26 mouse cellular contexts compared by ENCODE assay signal in genomic region chr4:57135431-57135830, GRCm38 (mm10). TPM values are rescaled to one million over a fixed set of nuclear protein-coding genes. Genes with fewer than 3 reads are reported as not detected.
DNase-seq lines count a peak whose midpoint lies in the region; ATAC-seq and TF ChIP-seq lines count a peak whose summit lies in the region.
"Had no signal": no experiment of that assay in that cellular context is flagged by ENCODE, and none has a peak within 500 bp of the region (broad histone marks: within the 10 kb centered on the region; RNA-seq: fewer than 3 reads in every experiment).

No protein-coding gene starts in this region.

- H3K4me3 ChIP-seq in intestine, embryonic 15.5 days (replicated peaks) = no peak overlapping the region
- H3K4me3 ChIP-seq in intestine, postnatal 0 days (ENCODE audit: low read depth, low read length) = no peak overlapping the region
- H3K4me3 ChIP-seq in small intestine, adult 2 months (ENCODE audit: low read depth, low read length) = no peak overlapping the region
- H3K4me3 ChIP-seq: embryonic facial prominence, embryonic 10.5 days; embryonic facial prominence, embryonic 13.5 days; erythroblast, embryonic 14.5 days; forebrain, embryonic 12.5 days; forebrain, embryonic 15.5 days; heart, adult 2 months; heart, embryonic 10.5 days; heart, embryonic 13.5 days had no signal

- no peaks in the 10 kb centered on the region for H3K9me3 ChIP-seq in intestine, embryonic 15.5 days
- H3K9me3 ChIP-seq in intestine, postnatal 0 days (ENCODE audit: control insufficient read depth) = no peaks in the 10 kb centered on the region
- H3K9me3 ChIP-seq: embryonic facial prominence, embryonic 10.5 days; embryonic facial prominence, embryonic 13.5 days; forebrain, embryonic 12.5 days; forebrain, embryonic 15.5 days; heart, embryonic 10.5 days; heart, embryonic 13.5 days had no signal

- H3K9ac ChIP-seq in intestine, embryonic 15.5 days = no peak overlapping the region
- H3K9ac ChIP-seq in intestine, postnatal 0 days (ENCODE audit: low read depth, low read length) = no peak overlapping the region
- H3K9ac ChIP-seq: embryonic facial prominence, embryonic 13.5 days; forebrain, embryonic 12.5 days; forebrain, embryonic 15.5 days; heart, embryonic 13.5 days; hindbrain, embryonic 14.5 days had no signal

- WGBS in intestine, embryonic 15.5 days = 78% methylated on average over 1 of the region's 1 CpGs
- WGBS in intestine, postnatal 0 days = 57% methylated on average over 1 of the region's 1 CpGs
- WGBS in small intestine, adult 2 months = 29% methylated on average over 1 of the region's 1 CpGs

- H3K4me2 ChIP-seq in intestine, embryonic 15.5 days (replicated peaks) = no peak overlapping the region
- no peak overlapping the region; the same call in 1 of the 2 replicates for H3K4me2 ChIP-seq in intestine, postnatal 0 days (replicated peaks; ENCODE audit: low read depth)
- H3K4me2 ChIP-seq: embryonic facial prominence, embryonic 13.5 days; forebrain, embryonic 12.5 days; forebrain, embryonic 15.5 days; heart, embryonic 13.5 days; hindbrain, embryonic 14.5 days had no signal

- no peak for TF ChIP-seq CTCF in intestine, postnatal 0 days (IDR thresholded peaks at IDR 0.05; ENCODE audit: low read depth)
- TF ChIP-seq CTCF in small intestine, adult 2 months (IDR thresholded peaks at IDR 0.05; ENCODE audit: extremely low read depth, insufficient read length, insufficient replicate concordance, low read depth, low read length) = no peak

- H3K27me3 ChIP-seq in intestine, embryonic 15.5 days (replicated peaks) = peaks cover 6% of the 10 kb centered on the region; the same call in 1 of the 2 replicates
- no peaks in the 10 kb centered on the region for H3K27me3 ChIP-seq in intestine, postnatal 0 days (replicated peaks; ENCODE audit: control insufficient read depth, insufficient read depth, low read length)
- no peaks in the 10 kb centered on the region for H3K27me3 ChIP-seq in small intestine, adult 2 months (ENCODE audit: control insufficient read depth, insufficient read depth, low read length)

- peaks cover 23% of the 10 kb centered on the region for H3K4me1 ChIP-seq in intestine, embryonic 15.5 days (replicated peaks)
- peaks cover 12% of the 10 kb centered on the region; the same call in 1 of the 2 replicates for H3K4me1 ChIP-seq in intestine, postnatal 0 days (replicated peaks; ENCODE audit: control insufficient read depth, insufficient read depth, low read length)
- peaks cover 63% of the 10 kb centered on the region for H3K4me1 ChIP-seq in small intestine, adult 2 months (ENCODE audit: control insufficient read depth, insufficient read depth, insufficient read length, low read length)
- H3K4me1 ChIP-seq: heart, embryonic 13.5 days had no signal

- TF ChIP-seq POLR2A in small intestine, adult 2 months (IDR thresholded peaks at IDR 0.05; ENCODE audit: low read depth, low read length) = no peak

- H3K36me3 ChIP-seq in intestine, embryonic 15.5 days = no peaks in the 10 kb centered on the region
- no peaks in the 10 kb centered on the region for H3K36me3 ChIP-seq in intestine, postnatal 0 days (ENCODE audit: control insufficient read depth, insufficient read depth)
- H3K36me3 ChIP-seq in small intestine, adult 2 months (ENCODE audit: control insufficient read depth, insufficient read depth, low read length) = no peaks in the 10 kb centered on the region
- H3K36me3 ChIP-seq: embryonic facial prominence, embryonic 10.5 days; embryonic facial prominence, embryonic 13.5 days; forebrain, embryonic 12.5 days; forebrain, embryonic 15.5 days; heart, embryonic 10.5 days; heart, embryonic 13.5 days had no signal

- DNase-seq in cerebellum, adult 8-10 months = peak; percentile 37
- DNase-seq in cerebellum, postnatal 4 days (ENCODE audit: low spot score in 2 of 2) = no peak
- no peak for DNase-seq in lung, postnatal 25 days (ENCODE audit: low spot score)
- DNase-seq: adrenal gland, adult 2 months; adrenal gland, postnatal 14 days; cerebellum, adult 18-20 months; embryo, embryonic 11 days; gastrocnemius, postnatal 25 days; heart, adult 2 months; heart, postnatal 14 days; heart, postnatal 4 days; kidney, adult 18-20 months had no signal

- no peak for ATAC-seq in intestine, embryonic 15.5 days
- ATAC-seq in intestine, postnatal 0 days = no peak
- ATAC-seq: CD4-positive, CD25-positive, alpha-beta regulatory T cell, adult 4 months; forebrain, embryonic 15.5 days; hindbrain, postnatal 0 days; inflammation-experienced regulatory T-cells, adult 6 months had no signal

- H3K27ac ChIP-seq in intestine, embryonic 15.5 days = 0 out of 2 replicates have a peak overlapping the region, but pooled peaks have one; percentile 36
- no peak overlapping the region for H3K27ac ChIP-seq in intestine, postnatal 0 days (ENCODE audit: low read depth, low read length)
- peak overlapping the region; percentile 65 for H3K27ac ChIP-seq in small intestine, adult 2 months (ENCODE audit: insufficient read depth, low read depth, low read length)
- H3K27ac ChIP-seq: embryonic facial prominence, embryonic 10.5 days; embryonic facial prominence, embryonic 13.5 days; forebrain, embryonic 12.5 days; forebrain, embryonic 15.5 days; heart, adult 2 months; heart, embryonic 10.5 days; heart, embryonic 13.5 days; hindbrain, embryonic 14.5 days; hindbrain, postnatal 0 days had no signal

RNA-seq across cellular contexts. Expression of gene Epb41l4b, which starts 7.8 kb away (rescaled TPM):
- polyA plus RNA-seq in intestine, embryonic 15.5 days (2015; fragmentation: Nextera tagmentation; extraction: Ambion mirVana) = 22.2 and 23.4 TPM in 2 replicates
- 47.7 and 47.8 TPM in 2 replicates for polyA plus RNA-seq in intestine, postnatal 0 days (2015; fragmentation: Nextera tagmentation; extraction: Ambion mirVana)
- polyA plus RNA-seq in small intestine, adult 2 months (2012; rRNA removed) = 32.6 and 81.4 TPM in 2 replicates
- polyA plus RNA-seq: CD4-positive, CD25-positive, alpha-beta regulatory T cell, adult 4 months; inflammation-experienced regulatory T-cells, adult 6 months had no signal
